Mouse (Mus musculus) T-helper 1 cell (primary cell): Measurements from ENCODE around the gene Rgl3.

Experiments used
- in situ Hi-C: fragments of 300-600 bp; cut with MboI, MseI; formaldehyde crosslinking; loops from one replicate; pipeline ENCODE4 v1.15.1; 2025; ENCODE audit warnings: high pct_unique_total_duplicates

Rgl3 gene

GRCm38 (mm10) chr9:21948790-21949189, 40.5 kb downstream of the Rgl3 start:
- in situ Hi-C loops, result no loop called here

GRCm38 (mm10) chr9:21948146-21948545, 41.1 kb downstream of the Rgl3 start:
- in situ Hi-C loops, result no loop called here

GRCm38 (mm10) chr9:21947540-21948130, 41.6 kb downstream of the Rgl3 start:
- in situ Hi-C loops, result no loop called here

- in situ Hi-C loops, result no loop called here
Observed at GRCm38 (mm10) chr9:21944267-21944666, 45.0 kb downstream of the Rgl3 start.

- in situ Hi-C loops, result no loop called here
Observed at GRCm38 (mm10) chr9:21943638-21944037, 45.6 kb downstream of the Rgl3 start.

- in situ Hi-C loops, result no loop called here
Observed at GRCm38 (mm10) chr9:21943046-21943445, 46.2 kb downstream of the Rgl3 start.

- in situ Hi-C loops, result no loop called here
Observed at GRCm38 (mm10) chr9:21938234-21938855, 50.9 kb downstream of the Rgl3 start.

GRCm38 (mm10) chr9:21937711-21938175, 51.5 kb downstream of the Rgl3 start:
- in situ Hi-C loops, result no loop called here

- in situ Hi-C loops, result no loop called here
Observed at GRCm38 (mm10) chr9:21936692-21937570, 52.3 kb downstream of the Rgl3 start, which contains the start of gene Plppr2. Gene Plppr2 (plus strand): TSS chr9:21937033.

GRCm38 (mm10) chr9:21935466-21936131, 53.6 kb downstream of the Rgl3 start:
- in situ Hi-C loops, result no loop called here

- in situ Hi-C loops, result no loop called here
Observed at GRCm38 (mm10) chr9:21934021-21934420, 55.2 kb downstream of the Rgl3 start.

GRCm38 (mm10) chr9:21932445-21933137, 56.7 kb downstream of the Rgl3 start:
- in situ Hi-C loops, result no loop called here

GRCm38 (mm10) chr9:21932006-21932405, 57.2 kb downstream of the Rgl3 start:
- in situ Hi-C loops, result no loop called here

GRCm38 (mm10) chr9:21929208-21929607, 60.0 kb downstream of the Rgl3 start:
- in situ Hi-C loops, result no loop called here

GRCm38 (mm10) chr9:21927208-21927753, 62.0 kb downstream of the Rgl3 start, which contains the start of the genes Ccdc159 and Tmem205:
Gene Ccdc159 (plus strand): TSS chr9:21927471.
Gene Tmem205 (minus strand): TSS chr9:21927556.
- in situ Hi-C loops, result no loop called here

- in situ Hi-C loops, result no loop called here
Observed at GRCm38 (mm10) chr9:21926784-21927183, 62.5 kb downstream of the Rgl3 start.

GRCm38 (mm10) chr9:21926155-21926554, 63.1 kb downstream of the Rgl3 start:
- in situ Hi-C loops, result no loop called here

- in situ Hi-C loops, result no loop called here
Observed at GRCm38 (mm10) chr9:21925506-21925905, 63.7 kb downstream of the Rgl3 start.

GRCm38 (mm10) chr9:21925034-21925433, 64.2 kb downstream of the Rgl3 start:
- in situ Hi-C loops, result no loop called here

GRCm38 (mm10) chr9:21924099-21924493, 65.2 kb downstream of the Rgl3 start:
- in situ Hi-C loops, result no loop called here
